Mouse (Mus musculus) heart, postnatal 0 days (tissue): ENCODE results near the gene Pou6f1. TPM values are rescaled to one million over a fixed set of nuclear protein-coding genes. Genes with fewer than 3 reads are reported as not detected.

ENCODE experiments used
- ATAC-seq: fragments of 200-750 bp; cut with Nextera tagmentation; 2 replicates; pipeline ENCODE4 v1.8.0; 2017; ENCODE audit warnings: low read depth, moderate number of reproducible peaks, moderate library complexity; ENCODE audit not compliant: insufficient read depth
- DNase-seq: peaks from one replicate; pipeline ENCODE4 v3.0.0-alpha.2; 2016; ENCODE audit warnings: low spot score
- H3K27ac ChIP-seq: fragments of 300-500 bp; sonication (generic); 2 replicates; pipeline ENCODE4 v1.5.1; 2014; ENCODE audit warnings: low read depth, mild to moderate bottlenecking
- H3K27me3 ChIP-seq: fragments of 300-500 bp; sonication (generic); 2 replicates; pipeline ENCODE4 v1.6.1; 2014; ENCODE audit warnings: low read length, mixed read lengths; ENCODE audit not compliant: control insufficient read depth, insufficient read depth
- H3K36me3 ChIP-seq: fragments of 300-500 bp; sonication (generic); replicated peaks from 2 replicates; pipeline ENCODE4 v1.6.1; 2014; ENCODE audit warnings: low read length, mixed read lengths; ENCODE audit not compliant: control insufficient read depth, insufficient read depth
- H3K4me1 ChIP-seq: fragments of 300-500 bp; sonication (generic); 2 replicates; pipeline ENCODE4 v1.6.1; 2014; ENCODE audit warnings: antibody characterized with exemption; ENCODE audit not compliant: control insufficient read depth, insufficient read depth
- H3K4me2 ChIP-seq: fragments of 300-500 bp; sonication (generic); 2 replicates; pipeline ENCODE4 v1.6.1; 2014; ENCODE audit warnings: low read depth, mild to moderate bottlenecking, low read length, moderate library complexity
- H3K4me3 ChIP-seq: fragments of 300-500 bp; sonication (generic); 2 replicates; pipeline ENCODE4 v1.5.1; 2014; ENCODE audit warnings: low read depth, low read length
- H3K9ac ChIP-seq: fragments of 300-500 bp; sonication (generic); replicated peaks from 2 replicates; pipeline ENCODE4 v1.6.1; 2014; ENCODE audit warnings: low read depth, low read length, mixed read lengths
- H3K9me3 ChIP-seq: fragments of 300-500 bp; sonication (generic); replicated peaks from 2 replicates; pipeline ENCODE4 v1.6.1; 2016; ENCODE audit warnings: low read length; ENCODE audit not compliant: control insufficient read depth
- CTCF ChIP-seq: IDR thresholded peaks from 2 replicates; pipeline ENCODE4 v1.5.1; 2016; ENCODE audit warnings: antibody characterized with exemption, control low read depth, low read depth
- EP300 ChIP-seq: IDR thresholded peaks from 2 replicates; pipeline ENCODE4 v1.6.1; 2016; ENCODE audit warnings: antibody characterized with exemption, low read depth
- WGBS: fragments of 180-500 bp; shearing (Covaris S2); extraction: QIAGEN DNeasy Blood & Tissue Kit; methylation state at CpG from one replicate; pipeline ENCODE4 v1.1.7; 2014; 5-methylcytosine and 5-hydroxymethylcytosine counted together
- polyA plus RNA-seq: library from polyadenylated mRNA; unstranded; fragments of >200 nt; fragmentation: Nextera tagmentation; extraction: Ambion mirVana; gene quantifications from 2 replicates; pipeline ENCODE4 v1.2.1, GENCODE M21; 2015
- total RNA-seq: library from RNA; depleted of rRNA; stranded (reverse); fragments of >200 nt; gene quantifications from 2 replicates; pipeline ENCODE4 v1.2.3, GENCODE M21; 2014; ENCODE audit warnings: low replicate concordance

Gene Pou6f1
- total and polyA plus RNA-seq, 2 experiments from 2014 or later: 5.2 to 6.0 TPM

GRCm38 (mm10) chr15:100587166-100587565 lies 12.6 kb downstream of the Pou6f1 start:
- H3K9me3 ChIP-seq: no peaks in the 10 kb centered on the region
- H3K4me1 ChIP-seq: no peaks in the 10 kb centered on the region
- DNase-seq (no peak), ATAC-seq (no peak)
- no peak overlapping the region for H3K4me2 ChIP-seq
- WGBS: 81% methylated on average over 4 of the region's 4 CpGs
- H3K4me3 ChIP-seq: no peak overlapping the region
- no peak overlapping the region for H3K27ac ChIP-seq
- TF ChIP-seq EP300 (no peak), CTCF (no peak)
- peaks cover 46% of the 10 kb centered on the region for H3K36me3 ChIP-seq
- no peaks in the 10 kb centered on the region for H3K27me3 ChIP-seq
- no peak overlapping the region for H3K9ac ChIP-seq

- Histone ChIP-seq H3K4me2 (no peak overlapping the region), H3K9ac (no peak overlapping the region), H3K4me3 (no peak overlapping the region), H3K27ac (no peak overlapping the region), H3K9me3 (no peaks in the 10 kb centered on the region), H3K4me1 (no peaks in the 10 kb centered on the region), H3K36me3 (peaks cover 46% of the 10 kb centered on the region), H3K27me3 (no peaks in the 10 kb centered on the region)
- 93% methylated on average over 16 of the region's 16 CpGs for WGBS
- ATAC-seq (no peak), DNase-seq (no peak)
- TF ChIP-seq EP300: no peak
- TF ChIP-seq CTCF: no peak
Measured at GRCm38 (mm10) chr15:100585931-100586330, 13.9 kb downstream of the Pou6f1 start.

- Histone ChIP-seq H3K4me3 (no peak overlapping the region), H3K27me3 (no peaks in the 10 kb centered on the region), H3K4me1 (no peaks in the 10 kb centered on the region), H3K36me3 (peaks cover 29% of the 10 kb centered on the region), H3K4me2 (no peak overlapping the region), H3K9ac (no peak overlapping the region), H3K9me3 (no peaks in the 10 kb centered on the region), H3K27ac (no peak overlapping the region)
- ATAC-seq: no peak
- TF ChIP-seq CTCF (no peak), EP300 (no peak)
- DNase-seq: no peak
- 81% methylated on average over 10 of the region's 10 CpGs for WGBS
Measured at GRCm38 (mm10) chr15:100580108-100580507, 19.7 kb downstream of the Pou6f1 start.

GRCm38 (mm10) chr15:100577972-100578371 lies 21.8 kb downstream of the Pou6f1 start:
- Histone ChIP-seq H3K4me3 (no peak overlapping the region), H3K36me3 (peaks cover 26% of the 10 kb centered on the region), H3K9me3 (no peaks in the 10 kb centered on the region), H3K27ac (no peak overlapping the region), H3K4me1 (0 out of 2 replicates have a peak, but pooled peaks cover 5% of the 10 kb centered on the region), H3K9ac (no peak overlapping the region), H3K4me2 (no peak overlapping the region), H3K27me3 (no peaks in the 10 kb centered on the region)
- ATAC-seq (no peak), DNase-seq (no peak)
- 82% methylated on average over 15 of the region's 16 CpGs for WGBS
- TF ChIP-seq CTCF (no peak), EP300 (no peak)

- no peak overlapping the region for H3K4me2 ChIP-seq
- no peak overlapping the region for H3K27ac ChIP-seq
- DNase-seq (no peak), ATAC-seq (no peak)
- no peak overlapping the region for H3K4me3 ChIP-seq
- TF ChIP-seq EP300 (no peak), CTCF (no peak)
- WGBS: 74% methylated on average over 6 of the region's 6 CpGs
- H3K4me1 ChIP-seq: 0 out of 2 replicates have a peak, but pooled peaks cover 5% of the 10 kb centered on the region
- no peak overlapping the region for H3K9ac ChIP-seq
- H3K9me3 ChIP-seq: no peaks in the 10 kb centered on the region
- no peaks in the 10 kb centered on the region for H3K27me3 ChIP-seq
- H3K36me3 ChIP-seq: peaks cover 24% of the 10 kb centered on the region
Measured at GRCm38 (mm10) chr15:100576810-100577209, 23.0 kb downstream of the Pou6f1 start.

- H3K27ac ChIP-seq: no peak overlapping the region
- DNase-seq: no peak
- no peak for ATAC-seq
Measured at GRCm38 (mm10) chr15:100576392-100576791, 23.4 kb downstream of the Pou6f1 start.

More at GRCm38 (mm10) chr15:100576392-100576791, 23.4 kb downstream of the Pou6f1 start:
- no peaks in the 10 kb centered on the region for H3K27me3 ChIP-seq
- no peaks in the 10 kb centered on the region for H3K9me3 ChIP-seq
- no peak overlapping the region for H3K4me3 ChIP-seq
- 0 out of 2 replicates have a peak, but pooled peaks cover 5% of the 10 kb centered on the region for H3K4me1 ChIP-seq
- H3K4me2 ChIP-seq: no peak overlapping the region
- TF ChIP-seq CTCF: no peak
- TF ChIP-seq EP300: no peak
- no peak overlapping the region for H3K9ac ChIP-seq
- WGBS: 77% methylated on average over 6 of the region's 6 CpGs
- H3K36me3 ChIP-seq: peaks cover 24% of the 10 kb centered on the region
